Mouse (Mus musculus) liver, embryonic 12.5 days (tissue): Measurements from ENCODE around the gene Grap. TPM values are rescaled to one million over a fixed set of nuclear protein-coding genes. Genes with fewer than 3 reads are reported as not detected.

Experiments used
- ATAC-seq: fragments of 200-750 bp; cut with Nextera tagmentation; 2 replicates; pipeline ENCODE4 v1.8.0; 2017; ENCODE audit warnings: moderate number of reproducible peaks, mild to moderate bottlenecking, moderate library complexity
- H3K27ac ChIP-seq: fragments of 300-500 bp; sonication (generic); 2 replicates; pipeline ENCODE4 v1.5.1; 2016; ENCODE audit warnings: mild to moderate bottlenecking
- H3K27me3 ChIP-seq: fragments of 300-500 bp; sonication (generic); replicated peaks from 2 replicates; pipeline ENCODE4 v1.6.1; 2016; ENCODE audit warnings: mild to moderate bottlenecking, moderate library complexity
- H3K36me3 ChIP-seq: fragments of 300-500 bp; sonication (generic); 2 replicates; pipeline ENCODE4 v1.6.1; 2016; ENCODE audit warnings: mild to moderate bottlenecking, moderate library complexity
- H3K4me1 ChIP-seq: fragments of 300-500 bp; sonication (generic); 2 replicates; pipeline ENCODE4 v1.6.1; 2016
- H3K4me2 ChIP-seq: fragments of 300-500 bp; sonication (generic); 2 replicates; pipeline ENCODE4 v1.6.1; 2016; ENCODE audit warnings: mild to moderate bottlenecking, moderate library complexity
- H3K4me3 ChIP-seq: fragments of 300-500 bp; sonication (generic); 2 replicates; pipeline ENCODE4 v1.5.1; 2016; ENCODE audit warnings: mild to moderate bottlenecking, moderate library complexity
- H3K9ac ChIP-seq: fragments of 300-500 bp; sonication (generic); 2 replicates; pipeline ENCODE4 v1.6.1; 2016; ENCODE audit warnings: mild to moderate bottlenecking, moderate library complexity
- H3K9me3 ChIP-seq: fragments of 300-500 bp; sonication (generic); replicated peaks from 2 replicates; pipeline ENCODE4 v1.6.1; 2016; ENCODE audit warnings: mild to moderate bottlenecking, moderate library complexity
- WGBS: fragments of 180-500 bp; shearing (Covaris S2); methylation state at CpG from one replicate; pipeline ENCODE4 v1.1.7; 2016; ENCODE audit not compliant: insufficient replicate concordance; 5-methylcytosine and 5-hydroxymethylcytosine counted together
- polyA plus RNA-seq: library from polyadenylated mRNA; unstranded; fragments of >200 nt; fragmentation: Nextera tagmentation; extraction: Ambion mirVana; gene quantifications from 2 replicates; pipeline ENCODE4 v1.2.1, GENCODE M21; 2016

Gene Grap
- polyA plus RNA-seq, 1 experiment from 2014 or later, result 8.8 TPM

- H3K4me2 ChIP-seq, result no peak overlapping the region
- 83% methylated on average over 5 of the region's 5 CpGs for WGBS
- H3K27ac ChIP-seq, result no peak overlapping the region
- H3K36me3 ChIP-seq, result no peaks in the 10 kb centered on the region
- no peaks in the 10 kb centered on the region for H3K27me3 ChIP-seq
- ATAC-seq, result no peak
- no peak overlapping the region for H3K4me3 ChIP-seq
- H3K9ac ChIP-seq, result no peak overlapping the region
- H3K4me1 ChIP-seq, result no peaks in the 10 kb centered on the region; the same call in 1 of the 2 replicates
- H3K9me3 ChIP-seq, result no peaks in the 10 kb centered on the region
Observed at GRCm38 (mm10) chr11:61662189-61662588, 9.1 kb downstream of the Grap start.

- no peak overlapping the region for H3K4me3 ChIP-seq
- H3K27ac ChIP-seq, result no peak overlapping the region
- H3K36me3 ChIP-seq, result no peaks in the 10 kb centered on the region
- no peak overlapping the region for H3K9ac ChIP-seq
- 74% methylated on average over 4 of the region's 4 CpGs for WGBS
- H3K27me3 ChIP-seq, result 0 out of 2 replicates have a peak, but pooled peaks cover 1% of the 10 kb centered on the region
- no peak for ATAC-seq
- no peaks in the 10 kb centered on the region; the same call in none of the 2 replicates for H3K4me1 ChIP-seq
- no peaks in the 10 kb centered on the region for H3K9me3 ChIP-seq
- no peak overlapping the region for H3K4me2 ChIP-seq
Observed at GRCm38 (mm10) chr11:61665401-61665800, 12.3 kb downstream of the Grap start.

GRCm38 (mm10) chr11:61665991-61666799, 13.1 kb downstream of the Grap start:
- H3K27ac ChIP-seq, result no peak overlapping the region
- no peak overlapping the region for H3K4me2 ChIP-seq
- WGBS, result 40% methylated on average over 7 of the region's 7 CpGs
- H3K9me3 ChIP-seq, result no peaks in the 10 kb centered on the region
- H3K27me3 ChIP-seq, result peaks cover 3% of the 10 kb centered on the region; the same call in 1 of the 2 replicates
- H3K9ac ChIP-seq, result no peak overlapping the region
- ATAC-seq, result no peak
- no peak overlapping the region for H3K4me3 ChIP-seq
- no peaks in the 10 kb centered on the region for H3K36me3 ChIP-seq
- H3K4me1 ChIP-seq, result no peaks in the 10 kb centered on the region; the same call in 1 of the 2 replicates

- no peaks in the 10 kb centered on the region for H3K9me3 ChIP-seq
- H3K27me3 ChIP-seq, result peaks cover 3% of the 10 kb centered on the region; the same call in 1 of the 2 replicates
- H3K36me3 ChIP-seq, result no peaks in the 10 kb centered on the region
- 86% methylated on average over 5 of the region's 5 CpGs for WGBS
- H3K4me1 ChIP-seq, result no peaks in the 10 kb centered on the region; the same call in 1 of the 2 replicates
- no peak overlapping the region for H3K4me3 ChIP-seq
- no peak overlapping the region for H3K27ac ChIP-seq
- H3K9ac ChIP-seq, result no peak overlapping the region
- no peak for ATAC-seq
- H3K4me2 ChIP-seq, result no peak overlapping the region
Observed at GRCm38 (mm10) chr11:61667248-61667647, 14.2 kb downstream of the Grap start.

GRCm38 (mm10) chr11:61667782-61668181, 14.7 kb downstream of the Grap start:
- Histone ChIP-seq H3K9ac (no peak overlapping the region), H3K36me3 (no peaks in the 10 kb centered on the region), H3K9me3 (no peaks in the 10 kb centered on the region), H3K27ac (no peak overlapping the region), H3K4me2 (no peak overlapping the region), H3K4me3 (no peak overlapping the region), H3K4me1 (no peaks in the 10 kb centered on the region; the same call in 1 of the 2 replicates), H3K27me3 (peaks cover 4% of the 10 kb centered on the region; the same call in 1 of the 2 replicates)
- 77% methylated on average over 5 of the region's 5 CpGs for WGBS
- no peak for ATAC-seq

GRCm38 (mm10) chr11:61669492-61670490, 16.7 kb downstream of the Grap start:
- peaks cover 5% of the 10 kb centered on the region for H3K4me1 ChIP-seq
- H3K27ac ChIP-seq, result no peak overlapping the region
- no peaks in the 10 kb centered on the region for H3K36me3 ChIP-seq
- H3K9me3 ChIP-seq, result no peaks in the 10 kb centered on the region
- no peak overlapping the region for H3K4me3 ChIP-seq
- 52% methylated on average over 14 of the region's 14 CpGs for WGBS
- no peak overlapping the region for H3K4me2 ChIP-seq
- H3K27me3 ChIP-seq, result peaks cover 24% of the 10 kb centered on the region
- H3K9ac ChIP-seq, result no peak overlapping the region
- ATAC-seq, result no peak

GRCm38 (mm10) chr11:61671781-61672383, 18.8 kb downstream of the Grap start:
- no peak for ATAC-seq
- no peaks in the 10 kb centered on the region for H3K9me3 ChIP-seq
- H3K4me3 ChIP-seq, result no peak overlapping the region
- H3K27ac ChIP-seq, result no peak overlapping the region
- 67% methylated on average over 19 of the region's 19 CpGs for WGBS
- peaks cover 9% of the 10 kb centered on the region for H3K4me1 ChIP-seq
- no peaks in the 10 kb centered on the region for H3K36me3 ChIP-seq
- no peak overlapping the region for H3K9ac ChIP-seq
- peaks cover 42% of the 10 kb centered on the region for H3K27me3 ChIP-seq
- no peak overlapping the region for H3K4me2 ChIP-seq

- Histone ChIP-seq H3K36me3 (no peaks in the 10 kb centered on the region), H3K4me2 (no peak overlapping the region), H3K9ac (no peak overlapping the region), H3K4me3 (no peak overlapping the region), H3K27me3 (peaks cover 51% of the 10 kb centered on the region), H3K27ac (no peak overlapping the region), H3K4me1 (peaks cover 9% of the 10 kb centered on the region), H3K9me3 (no peaks in the 10 kb centered on the region)
- ATAC-seq, result no peak
- WGBS, result 37% methylated on average over 8 of the region's 8 CpGs
Observed at GRCm38 (mm10) chr11:61673686-61674085, 20.6 kb downstream of the Grap start.

GRCm38 (mm10) chr11:61674151-61674838, 21.2 kb downstream of the Grap start:
- no peak overlapping the region for H3K27ac ChIP-seq
- no peaks in the 10 kb centered on the region for H3K9me3 ChIP-seq
- H3K27me3 ChIP-seq, result peaks cover 57% of the 10 kb centered on the region
- H3K9ac ChIP-seq, result no peak overlapping the region
- no peak overlapping the region for H3K4me3 ChIP-seq
- no peak for ATAC-seq
- H3K4me1 ChIP-seq, result peaks cover 9% of the 10 kb centered on the region
- WGBS, result 41% methylated on average over 19 of the region's 19 CpGs
- no peak overlapping the region for H3K4me2 ChIP-seq
- H3K36me3 ChIP-seq, result no peaks in the 10 kb centered on the region

GRCm38 (mm10) chr11:61674839-61675159, 21.7 kb downstream of the Grap start:
- Histone ChIP-seq H3K4me3 (no peak overlapping the region), H3K9ac (no peak overlapping the region), H3K36me3 (no peaks in the 10 kb centered on the region), H3K27me3 (peaks cover 61% of the 10 kb centered on the region), H3K4me2 (no peak overlapping the region), H3K9me3 (no peaks in the 10 kb centered on the region), H3K4me1 (peaks cover 9% of the 10 kb centered on the region), H3K27ac (no peak overlapping the region)
- WGBS, result 11% methylated on average over 8 of the region's 8 CpGs
- ATAC-seq, result 0 out of 2 replicates have a peak, but pooled peaks have one; percentile 20

GRCm38 (mm10) chr11:61675332-61675731, 22.3 kb downstream of the Grap start:
- 45% methylated on average over 2 of the region's 2 CpGs for WGBS
- peaks cover 66% of the 10 kb centered on the region for H3K27me3 ChIP-seq
- no peak overlapping the region for H3K27ac ChIP-seq
- peaks cover 9% of the 10 kb centered on the region for H3K4me1 ChIP-seq
- H3K4me3 ChIP-seq, result no peak overlapping the region
- no peak for ATAC-seq
- H3K36me3 ChIP-seq, result no peaks in the 10 kb centered on the region
- no peak overlapping the region for H3K4me2 ChIP-seq
- no peak overlapping the region for H3K9ac ChIP-seq
- H3K9me3 ChIP-seq, result no peaks in the 10 kb centered on the region
